Mouse (Mus musculus) heart, postnatal 0 days (tissue): ENCODE measurements around the gene Cenpf. TPM values are rescaled to one million over a fixed set of nuclear protein-coding genes. Genes with fewer than 3 reads are reported as not detected.

Source experiments
- ATAC-seq: fragments of 200-750 bp; cut with Nextera tagmentation; 2 replicates; pipeline ENCODE4 v1.8.0; 2017; ENCODE audit warnings: low read depth, moderate number of reproducible peaks, moderate library complexity; ENCODE audit not compliant: insufficient read depth
- DNase-seq: peaks from one replicate; pipeline ENCODE4 v3.0.0-alpha.2; 2016; ENCODE audit warnings: low spot score
- H3K27ac ChIP-seq: fragments of 300-500 bp; sonication (generic); 2 replicates; pipeline ENCODE4 v1.5.1; 2014; ENCODE audit warnings: low read depth, mild to moderate bottlenecking
- H3K27me3 ChIP-seq: fragments of 300-500 bp; sonication (generic); 2 replicates; pipeline ENCODE4 v1.6.1; 2014; ENCODE audit warnings: low read length, mixed read lengths; ENCODE audit not compliant: control insufficient read depth, insufficient read depth
- H3K36me3 ChIP-seq: fragments of 300-500 bp; sonication (generic); replicated peaks from 2 replicates; pipeline ENCODE4 v1.6.1; 2014; ENCODE audit warnings: low read length, mixed read lengths; ENCODE audit not compliant: control insufficient read depth, insufficient read depth
- H3K4me1 ChIP-seq: fragments of 300-500 bp; sonication (generic); 2 replicates; pipeline ENCODE4 v1.6.1; 2014; ENCODE audit warnings: antibody characterized with exemption; ENCODE audit not compliant: control insufficient read depth, insufficient read depth
- H3K4me2 ChIP-seq: fragments of 300-500 bp; sonication (generic); 2 replicates; pipeline ENCODE4 v1.6.1; 2014; ENCODE audit warnings: low read depth, mild to moderate bottlenecking, low read length, moderate library complexity
- H3K4me3 ChIP-seq: fragments of 300-500 bp; sonication (generic); 2 replicates; pipeline ENCODE4 v1.5.1; 2014; ENCODE audit warnings: low read depth, low read length
- H3K9ac ChIP-seq: fragments of 300-500 bp; sonication (generic); replicated peaks from 2 replicates; pipeline ENCODE4 v1.6.1; 2014; ENCODE audit warnings: low read depth, low read length, mixed read lengths
- H3K9me3 ChIP-seq: fragments of 300-500 bp; sonication (generic); replicated peaks from 2 replicates; pipeline ENCODE4 v1.6.1; 2016; ENCODE audit warnings: low read length; ENCODE audit not compliant: control insufficient read depth
- CTCF ChIP-seq: IDR thresholded peaks from 2 replicates; pipeline ENCODE4 v1.5.1; 2016; ENCODE audit warnings: antibody characterized with exemption, control low read depth, low read depth
- EP300 ChIP-seq: IDR thresholded peaks from 2 replicates; pipeline ENCODE4 v1.6.1; 2016; ENCODE audit warnings: antibody characterized with exemption, low read depth
- WGBS: fragments of 180-500 bp; shearing (Covaris S2); extraction: QIAGEN DNeasy Blood & Tissue Kit; methylation state at CpG from one replicate; pipeline ENCODE4 v1.1.7; 2014; 5-methylcytosine and 5-hydroxymethylcytosine counted together
- polyA plus RNA-seq: library from polyadenylated mRNA; unstranded; fragments of >200 nt; fragmentation: Nextera tagmentation; extraction: Ambion mirVana; gene quantifications from 2 replicates; pipeline ENCODE4 v1.2.1, GENCODE M21; 2015
- total RNA-seq: library from RNA; depleted of rRNA; stranded (reverse); fragments of >200 nt; gene quantifications from 2 replicates; pipeline ENCODE4 v1.2.3, GENCODE M21; 2014; ENCODE audit warnings: low replicate concordance

Cenpf gene
- total and polyA plus RNA-seq, 2 experiments from 2014 or later, result 11.1 to 26.7 TPM

DNA sequence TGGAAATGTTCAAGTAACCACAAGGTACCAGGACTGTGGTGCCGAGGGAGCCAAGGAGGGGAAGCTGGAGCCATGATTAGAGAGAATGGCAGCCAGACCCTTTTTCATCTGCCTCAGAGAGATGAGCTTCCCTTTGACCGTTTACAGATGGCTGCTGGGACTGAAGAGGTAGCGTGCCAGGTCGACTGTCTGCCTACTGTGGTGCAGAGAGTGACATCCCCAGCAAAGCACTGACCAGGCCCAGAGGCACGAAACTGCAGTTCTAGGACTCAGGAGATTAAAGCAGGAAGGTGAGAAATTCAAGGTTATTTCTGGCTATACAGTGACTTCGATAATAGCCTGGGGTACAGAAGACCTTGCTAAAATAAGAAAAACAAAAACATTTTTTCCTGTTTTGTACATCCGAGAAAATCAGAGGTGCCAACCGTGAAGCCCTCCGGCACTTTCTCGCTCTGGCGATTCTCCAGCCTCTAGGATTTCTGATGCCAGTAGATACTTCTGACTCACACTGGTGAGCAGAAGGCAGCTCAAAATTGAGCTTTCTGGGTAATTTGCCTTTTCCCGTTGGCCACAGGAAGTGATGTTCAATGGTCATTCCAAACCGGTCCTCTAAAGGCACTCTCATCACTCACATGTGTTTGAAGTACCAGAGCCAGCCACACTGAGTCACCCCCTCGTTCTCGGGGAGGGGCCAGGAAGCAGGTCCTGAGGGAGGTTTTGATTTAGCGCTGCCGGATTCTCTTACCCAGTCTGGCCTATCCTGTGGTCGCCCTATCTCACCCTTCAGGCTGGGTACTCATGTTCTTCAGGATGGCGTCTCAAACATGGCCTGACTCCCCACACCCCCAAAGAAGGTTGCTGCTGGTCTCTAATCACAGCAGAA lies 28.3 kb upstream of the Cenpf start:
- no peak overlapping the region for H3K27ac ChIP-seq
- DNase-seq (no peak), ATAC-seq (peak; percentile 47; the same call in 1 of the 2 replicates)
- no peak overlapping the region for H3K4me3 ChIP-seq
- no peak overlapping the region for H3K4me2 ChIP-seq
- no peaks in the 10 kb centered on the region for H3K4me1 ChIP-seq
- no peak for TF ChIP-seq CTCF
- no peak for TF ChIP-seq EP300
- no peaks in the 10 kb centered on the region for H3K36me3 ChIP-seq
- no peak overlapping the region for H3K9ac ChIP-seq
- H3K9me3 ChIP-seq, result no peaks in the 10 kb centered on the region
- no peaks in the 10 kb centered on the region for H3K27me3 ChIP-seq
- 51% methylated on average over 19 of the region's 19 CpGs for WGBS

DNA sequence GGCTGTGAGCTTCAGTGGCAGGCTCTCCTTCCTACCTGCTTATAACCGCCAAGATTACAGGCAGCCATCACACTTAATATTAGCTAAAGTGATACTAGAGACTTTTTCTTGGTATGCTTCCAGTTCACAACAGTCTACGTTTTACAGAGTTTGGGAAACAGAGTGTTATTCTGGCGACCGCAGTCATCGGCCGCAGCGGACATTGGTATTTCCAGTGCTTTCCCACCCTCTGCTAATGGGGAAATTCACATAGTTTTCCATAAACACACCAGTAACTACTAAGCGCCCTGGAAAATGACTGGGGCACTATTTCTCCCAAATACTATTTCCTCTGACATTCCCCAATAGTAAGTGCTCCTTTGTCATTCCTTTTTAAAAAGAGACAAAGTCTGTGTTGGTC lies 21.1 kb upstream of the Cenpf start:
- H3K27ac ChIP-seq, result no peak overlapping the region
- H3K9me3 ChIP-seq, result no peaks in the 10 kb centered on the region
- TF ChIP-seq CTCF (no peak), EP300 (no peak)
- WGBS, result 70% methylated on average over 8 of the region's 8 CpGs
- H3K9ac ChIP-seq, result no peak overlapping the region
- ATAC-seq (no peak), DNase-seq (no peak)
- H3K4me1 ChIP-seq, result no peaks in the 10 kb centered on the region
- no peaks in the 10 kb centered on the region for H3K36me3 ChIP-seq
- no peaks in the 10 kb centered on the region for H3K27me3 ChIP-seq
- H3K4me2 ChIP-seq, result no peak overlapping the region
- no peak overlapping the region for H3K4me3 ChIP-seq

DNA sequence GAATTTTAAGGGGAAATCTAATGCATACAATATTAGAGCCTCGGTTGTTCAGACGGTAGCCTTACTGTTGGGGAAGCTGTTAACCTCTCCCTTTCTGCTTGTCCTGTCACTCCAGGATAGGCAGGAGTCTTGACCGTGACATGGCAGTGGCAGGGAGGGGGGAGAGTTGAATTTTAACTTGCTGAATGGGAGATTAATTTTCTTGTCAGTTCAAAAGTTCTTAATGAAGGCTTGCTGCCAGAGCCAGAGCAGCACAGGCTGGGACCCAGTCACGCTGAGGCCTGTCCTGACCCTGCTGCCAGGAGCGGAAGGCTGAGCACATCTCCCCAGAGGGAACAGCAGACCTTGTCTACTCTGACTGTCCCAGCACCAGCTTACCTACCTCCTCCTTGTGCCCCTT lies 19.5 kb upstream of the Cenpf start:
- no peak for TF ChIP-seq EP300
- TF ChIP-seq CTCF, result no peak

DNA sequence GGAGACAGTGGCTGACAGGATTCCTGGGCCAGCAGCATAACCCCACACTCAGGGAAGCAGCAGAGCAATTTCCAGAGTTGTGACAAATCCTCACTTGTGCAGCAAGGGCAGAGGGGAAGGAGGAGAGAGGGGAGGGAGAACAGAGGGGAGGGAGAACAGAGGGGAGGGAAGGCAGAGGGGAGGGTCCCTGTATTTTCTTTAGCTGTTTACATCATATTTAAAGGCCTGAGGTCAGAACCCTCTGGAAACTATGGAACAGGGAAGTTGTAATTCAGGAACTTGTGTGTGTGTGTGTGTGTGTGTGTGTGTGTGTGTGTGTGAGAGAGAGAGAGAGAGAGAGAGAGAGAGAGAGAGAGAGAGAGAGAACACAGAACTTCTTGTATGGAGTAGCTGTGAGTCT lies 19.1 kb upstream of the Cenpf start:
- no peak overlapping the region for H3K27ac ChIP-seq

More for the DNA sequence above, 19.5 kb upstream of the Cenpf start:
- no peaks in the 10 kb centered on the region for H3K4me1 ChIP-seq
- H3K9ac ChIP-seq, result no peak overlapping the region
- no peaks in the 10 kb centered on the region for H3K36me3 ChIP-seq
- H3K4me3 ChIP-seq, result no peak overlapping the region
- H3K27me3 ChIP-seq, result no peaks in the 10 kb centered on the region
- ATAC-seq, result no peak
- H3K9me3 ChIP-seq, result no peaks in the 10 kb centered on the region
- no peak overlapping the region for H3K27ac ChIP-seq
- 54% methylated on average over 5 of the region's 5 CpGs for WGBS
- no peak overlapping the region for H3K4me2 ChIP-seq
- no peak for DNase-seq

DNA sequence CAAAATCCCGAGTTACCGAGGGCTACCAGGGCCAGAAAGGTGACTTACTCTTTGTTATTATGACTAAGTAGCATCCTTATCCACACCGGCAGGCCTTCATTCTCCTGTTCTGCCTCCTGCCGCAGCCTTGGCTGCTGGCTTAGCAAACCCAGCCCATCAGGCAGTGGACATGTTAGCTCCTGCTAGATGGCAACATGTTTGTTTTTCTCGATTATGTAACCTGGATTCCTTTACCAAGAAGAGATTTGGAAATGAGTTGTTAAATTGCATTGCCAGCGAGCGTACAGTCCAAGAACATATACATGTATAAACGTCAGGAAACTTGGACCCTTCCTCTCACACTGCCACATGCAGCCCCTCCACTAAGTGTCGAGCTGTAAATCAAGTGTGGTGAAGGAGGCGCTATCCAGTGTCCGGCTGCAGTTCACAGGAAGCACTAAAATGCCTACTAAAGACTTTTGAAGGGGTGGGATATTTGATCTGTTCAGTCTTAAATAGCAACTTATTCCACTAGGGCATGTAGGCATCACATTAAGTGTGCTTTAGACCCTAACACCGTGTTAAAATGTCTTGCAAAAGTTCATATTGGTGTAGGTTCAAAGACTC lies 18.3 kb upstream of the Cenpf start:
- Histone ChIP-seq H3K36me3 (no peaks in the 10 kb centered on the region), H3K4me3 (no peak overlapping the region), H3K27ac (no peak overlapping the region), H3K4me1 (no peaks in the 10 kb centered on the region), H3K4me2 (no peak overlapping the region), H3K9me3 (no peaks in the 10 kb centered on the region), H3K27me3 (no peaks in the 10 kb centered on the region), H3K9ac (no peak overlapping the region)
- TF ChIP-seq EP300 (no peak), CTCF (no peak)
- ATAC-seq, result no peak
- WGBS, result 72% methylated on average over 12 of the region's 12 CpGs
- DNase-seq, result no peak

More for the DNA sequence above, 19.1 kb upstream of the Cenpf start:
- Histone ChIP-seq H3K4me2 (no peak overlapping the region), H3K9ac (no peak overlapping the region), H3K4me3 (no peak overlapping the region), H3K27me3 (no peaks in the 10 kb centered on the region), H3K36me3 (no peaks in the 10 kb centered on the region), H3K9me3 (no peaks in the 10 kb centered on the region), H3K4me1 (no peaks in the 10 kb centered on the region)
- ATAC-seq (no peak), DNase-seq (no peak)
- TF ChIP-seq EP300 (no peak), CTCF (no peak)
